Mouse (Mus musculus) frontal cortex, postnatal 36 days (tissue): ENCODE results near the gene Doc2a.
"Not testable (repeated sequence)": the region's sequence is repeated elsewhere in the genome, so short reads cannot be mapped to it uniquely, and the experiment has no call there.

Experiments used
- DNase-seq, 2 experiments: peaks; one replicate each; pipeline ENCODE4 v3.0.0; 2022; ENCODE audit warnings: low spot score in 2 of 2

The Doc2a gene

DNA sequence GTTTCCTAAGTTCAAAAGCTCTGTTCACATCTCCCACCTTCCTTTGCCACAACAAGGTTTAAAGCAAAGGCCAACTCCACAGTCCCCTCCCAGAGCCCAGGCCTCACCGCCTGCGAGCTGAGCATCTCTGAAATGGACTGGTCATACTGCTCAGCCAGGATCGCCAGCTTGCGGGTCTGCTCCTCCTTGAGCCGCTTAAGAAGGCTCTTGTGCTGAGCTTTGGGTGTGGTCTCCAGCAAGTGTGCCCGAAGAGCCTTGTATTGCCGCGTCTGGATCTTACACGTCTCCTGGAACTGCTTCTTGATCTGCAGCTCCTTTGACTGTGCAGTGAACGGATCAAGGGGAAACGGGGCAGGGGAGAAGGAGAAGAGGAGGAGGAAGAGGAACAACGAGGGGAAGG lies 20.8 kb downstream of the Doc2a start:
- no peak for DNase-seq

DNA sequence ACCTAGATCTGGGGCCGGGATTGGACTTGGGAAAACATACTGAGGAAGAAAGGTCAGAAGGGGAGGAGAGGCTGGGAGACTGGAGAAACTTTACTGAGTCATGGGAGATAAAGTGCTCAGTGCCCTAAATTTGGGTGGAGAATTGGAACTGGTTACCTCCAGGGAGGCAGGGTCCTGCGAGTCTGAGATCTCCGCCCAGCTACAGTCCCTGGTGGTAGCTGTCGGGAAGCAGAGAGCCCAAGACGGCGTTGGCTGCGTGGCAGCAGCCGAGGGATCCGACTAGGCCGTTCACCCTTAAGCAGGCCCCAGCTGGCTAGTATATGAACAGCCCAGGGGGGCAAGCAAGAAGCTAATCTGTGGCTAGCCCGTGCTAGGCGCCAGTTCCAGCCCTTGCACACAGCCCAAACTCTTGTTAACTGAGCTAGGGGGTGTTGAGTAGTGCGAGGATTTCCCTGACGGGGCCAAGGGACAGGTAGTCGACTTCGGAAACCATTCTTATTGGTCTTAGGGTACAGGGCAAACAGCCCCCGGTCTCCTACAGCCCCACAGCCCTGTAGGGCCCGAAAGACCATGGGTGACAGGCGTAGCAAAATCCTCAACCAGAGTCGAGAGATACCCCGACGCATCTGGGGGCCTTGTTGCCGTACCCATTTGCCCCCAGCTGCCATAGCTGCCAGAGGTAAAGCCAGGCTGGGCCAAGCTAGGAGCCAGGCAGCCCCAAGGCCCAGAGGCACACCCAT lies 22.7 kb downstream of the Doc2a start:
- no peak for DNase-seq

DNA sequence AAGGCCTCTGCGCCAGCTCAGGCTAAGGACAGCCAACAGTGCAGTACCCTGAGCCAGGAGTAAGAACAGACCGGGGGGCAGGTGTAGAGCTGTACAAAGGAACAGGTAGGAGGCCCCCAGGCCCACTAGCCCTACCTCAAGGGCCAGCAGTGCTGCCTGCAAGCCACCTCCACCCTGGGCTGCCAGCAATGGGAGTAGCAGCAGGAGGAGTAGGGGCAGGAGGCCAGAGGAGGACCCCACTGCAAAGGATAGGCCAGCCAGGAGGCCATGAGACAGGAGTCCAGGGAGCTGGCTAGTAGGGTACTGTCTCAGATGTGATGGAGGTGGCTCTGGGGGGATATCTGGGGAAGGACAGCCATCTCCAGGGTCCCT lies 23.3 kb downstream of the Doc2a start:
- no peak for DNase-seq

DNA sequence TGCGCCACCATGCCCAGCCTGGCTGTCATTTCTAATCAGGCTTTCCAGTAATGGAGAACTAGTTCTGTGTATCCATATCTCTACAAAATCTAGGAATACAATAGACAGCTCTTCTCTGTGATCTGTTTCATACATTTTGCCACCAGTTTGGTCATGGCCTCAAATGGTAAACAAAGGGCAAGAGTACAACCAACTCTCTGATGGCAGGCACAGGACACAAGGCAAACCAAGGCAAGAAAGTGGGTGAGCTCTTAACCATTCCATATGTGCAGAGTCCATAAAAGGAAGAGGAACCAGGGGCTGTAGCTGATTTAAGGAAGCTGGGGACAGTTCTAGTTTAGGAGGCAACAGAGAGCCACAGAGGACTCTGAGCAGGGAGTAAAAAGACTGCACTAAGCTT lies 30.0 kb downstream of the Doc2a start:
- DNase-seq = no peak

DNA sequence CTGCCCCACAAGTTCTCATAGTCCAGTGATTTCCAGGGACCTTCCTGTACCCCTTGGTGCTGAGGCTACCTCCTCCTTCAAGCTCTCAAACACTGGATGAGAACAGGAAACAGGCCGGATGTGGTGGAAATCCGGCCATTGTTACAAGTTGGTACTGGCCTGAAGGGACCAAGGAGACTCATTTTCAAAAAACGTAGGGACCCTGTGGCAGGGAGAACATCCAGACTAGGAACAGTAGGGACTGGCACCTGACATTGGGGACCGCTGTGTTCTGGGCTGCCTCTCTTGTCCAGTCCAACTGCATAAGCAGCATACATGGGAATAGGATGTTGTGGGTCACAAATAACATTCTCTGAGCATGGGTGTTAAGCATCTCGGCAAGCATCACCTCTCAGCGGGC lies 33.8 kb downstream of the Doc2a start:
- no peak for DNase-seq

DNA sequence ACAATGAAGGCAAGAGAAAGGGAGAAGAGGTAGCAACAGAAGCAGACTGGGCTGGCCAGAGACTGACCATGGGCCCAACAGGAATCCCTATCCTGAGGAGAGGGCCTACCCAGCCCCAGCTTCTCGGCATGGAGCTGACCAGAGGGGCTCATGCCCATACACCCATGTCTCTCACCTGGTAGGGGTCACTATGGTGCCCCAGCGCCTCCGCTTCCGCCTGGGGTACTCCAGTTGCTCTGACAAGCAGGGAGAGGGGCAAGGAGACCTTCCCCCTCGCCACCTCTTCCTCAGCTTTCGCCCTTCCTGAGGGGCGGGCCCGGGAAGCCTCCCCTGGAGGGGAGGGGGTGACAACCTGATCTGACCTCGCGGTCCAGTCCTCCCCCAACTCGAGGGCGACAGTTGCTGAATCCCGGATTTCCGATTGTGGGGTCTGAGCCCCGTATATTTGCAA lies 36.5 kb downstream of the Doc2a start:
- DNase-seq = no peak

DNA sequence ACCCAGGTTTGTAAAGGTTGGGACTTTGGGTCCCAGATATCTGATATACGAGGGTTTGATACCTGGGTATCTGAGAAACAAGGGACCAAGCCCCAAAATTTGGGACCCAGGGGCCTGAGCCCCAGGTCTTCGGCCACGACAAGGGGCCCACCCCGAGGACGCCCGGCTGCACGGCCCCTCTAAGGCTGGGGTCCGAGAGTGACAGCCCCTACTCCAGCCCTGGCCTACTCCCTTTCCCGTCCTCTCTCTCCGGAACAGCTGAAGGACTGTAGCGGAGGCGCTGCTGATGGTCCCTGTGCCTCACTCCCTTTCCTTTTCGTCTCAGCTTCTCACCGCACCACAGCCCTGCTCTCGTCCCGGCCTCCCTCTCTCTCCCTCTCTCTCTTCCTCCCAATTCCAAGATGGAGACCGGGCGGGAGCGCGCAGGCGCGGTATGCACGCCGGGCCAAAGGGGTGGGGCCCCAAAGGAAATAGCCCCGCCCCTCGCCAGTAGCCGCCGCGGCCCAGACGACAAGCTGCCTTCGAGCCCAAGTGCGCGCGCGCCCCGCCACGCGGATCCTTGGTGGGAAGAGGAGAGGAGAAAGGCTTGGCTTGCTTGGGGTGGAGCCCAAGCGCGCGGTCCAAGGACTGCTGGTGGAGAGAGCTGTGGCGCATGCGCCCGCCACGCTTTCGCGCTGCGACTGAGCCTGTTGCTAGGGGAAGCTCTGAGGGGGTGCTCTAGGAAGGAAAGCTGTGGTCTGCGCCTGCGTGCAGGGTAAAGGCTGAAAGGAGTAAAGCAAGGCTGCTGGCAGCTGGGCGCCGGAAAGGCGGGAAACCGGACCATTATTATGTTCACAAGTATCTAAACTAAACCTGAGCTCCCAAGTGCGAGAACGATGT lies 37.3 kb downstream of the Doc2a start, which contains the start of gene Taok2:
TSS of gene Taok2 (minus strand) at position 418 of the 879 bp plus-strand sequence.
- peak; percentile 98 to 99 for DNase-seq

DNA sequence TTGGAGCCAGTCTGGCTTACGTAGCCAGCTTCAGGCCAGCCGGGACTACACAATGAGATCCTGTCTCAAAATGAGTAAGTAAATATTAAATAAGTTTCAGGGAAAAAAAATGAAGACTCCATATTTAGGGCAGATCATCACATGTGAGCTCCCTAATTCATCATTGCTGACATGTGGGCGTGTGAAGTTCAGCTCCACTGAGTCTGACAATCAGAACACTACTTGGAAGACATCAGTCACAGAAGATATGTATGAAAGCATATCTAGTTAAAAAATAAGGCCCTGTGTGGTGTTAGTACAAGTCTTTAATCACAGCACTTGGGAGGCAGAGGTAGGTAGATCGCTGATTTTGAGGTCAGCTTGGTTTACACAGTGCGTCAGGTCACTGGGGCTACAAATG lies 40.1 kb downstream of the Doc2a start:
- DNase-seq = no peak

DNA sequence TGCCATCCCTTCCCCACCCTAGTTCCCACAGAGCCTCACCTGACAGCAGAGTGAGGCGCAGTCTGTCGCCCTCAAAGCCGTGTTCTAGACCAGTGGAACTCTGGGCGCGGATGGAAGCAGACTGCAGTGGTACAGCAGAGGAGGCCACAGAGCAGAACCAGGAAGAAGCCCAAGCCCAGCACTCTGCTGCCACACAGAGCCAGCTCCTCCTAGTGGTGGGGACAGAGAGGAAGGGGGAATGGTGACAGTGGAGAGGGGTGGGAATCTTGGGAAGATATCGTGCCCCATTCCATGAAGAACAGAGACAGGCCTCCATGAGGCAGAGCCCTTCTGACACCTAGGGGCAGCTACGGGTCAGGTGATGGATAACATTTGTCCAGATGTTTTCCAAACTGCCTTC lies 41.6 kb downstream of the Doc2a start:
- DNase-seq = no peak

DNA sequence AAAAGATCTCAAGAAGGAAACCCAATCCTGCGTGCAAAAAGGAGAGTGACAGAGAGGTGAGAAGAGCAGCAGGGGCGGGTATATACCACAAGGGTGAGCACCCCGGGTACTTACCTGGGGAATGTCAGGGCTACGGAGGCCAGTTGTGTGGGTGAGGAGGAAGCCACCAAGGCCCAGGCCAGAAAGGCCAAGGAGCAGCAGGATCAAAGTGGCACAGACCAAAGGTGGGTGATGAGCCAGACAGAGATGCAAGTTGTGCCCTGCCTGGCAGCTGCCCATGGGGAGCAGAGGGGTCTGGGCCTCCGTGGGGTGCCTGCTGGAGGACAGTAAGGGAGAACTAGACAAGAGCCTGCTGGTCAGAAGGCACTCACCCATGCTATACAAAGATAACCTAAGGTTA lies 49.7 kb downstream of the Doc2a start:
- no peak for DNase-seq

DNA sequence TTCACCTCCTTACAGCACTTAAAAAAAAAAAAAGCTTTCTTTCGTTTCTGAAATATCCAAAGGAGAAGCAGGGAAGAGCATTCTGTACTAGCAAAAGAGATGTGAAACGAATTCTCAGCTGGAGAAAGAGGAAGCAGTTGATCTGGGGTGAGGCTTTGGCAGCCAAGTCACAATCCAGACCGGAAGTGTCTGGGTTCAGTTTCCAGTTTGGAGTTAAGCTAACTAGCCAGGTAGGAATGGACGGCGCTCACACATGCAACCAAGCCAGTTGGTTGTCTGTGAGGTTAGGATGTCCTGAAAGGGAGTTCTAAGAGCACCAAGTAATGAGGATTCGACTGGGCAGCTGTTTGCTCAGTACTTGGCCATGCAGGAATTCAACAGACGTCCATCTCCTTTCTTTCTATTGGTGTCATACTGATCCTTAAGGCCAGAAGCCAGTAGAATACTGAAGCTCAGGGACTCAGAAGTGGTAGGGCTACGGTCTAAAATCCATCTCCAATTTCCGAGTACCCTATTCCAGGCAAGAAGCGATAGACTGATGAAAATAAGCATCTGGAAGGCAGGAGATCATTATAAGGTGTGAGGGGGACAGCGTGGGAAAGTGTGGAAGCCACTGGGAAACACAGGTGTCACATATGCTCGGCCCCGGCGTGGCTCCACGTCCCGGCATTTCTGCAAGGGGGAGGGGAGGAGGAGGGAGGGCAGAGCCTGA lies 50.3 kb downstream of the Doc2a start:
- DNase-seq = peak in 1 of 2 experiments; percentile 17

DNA sequence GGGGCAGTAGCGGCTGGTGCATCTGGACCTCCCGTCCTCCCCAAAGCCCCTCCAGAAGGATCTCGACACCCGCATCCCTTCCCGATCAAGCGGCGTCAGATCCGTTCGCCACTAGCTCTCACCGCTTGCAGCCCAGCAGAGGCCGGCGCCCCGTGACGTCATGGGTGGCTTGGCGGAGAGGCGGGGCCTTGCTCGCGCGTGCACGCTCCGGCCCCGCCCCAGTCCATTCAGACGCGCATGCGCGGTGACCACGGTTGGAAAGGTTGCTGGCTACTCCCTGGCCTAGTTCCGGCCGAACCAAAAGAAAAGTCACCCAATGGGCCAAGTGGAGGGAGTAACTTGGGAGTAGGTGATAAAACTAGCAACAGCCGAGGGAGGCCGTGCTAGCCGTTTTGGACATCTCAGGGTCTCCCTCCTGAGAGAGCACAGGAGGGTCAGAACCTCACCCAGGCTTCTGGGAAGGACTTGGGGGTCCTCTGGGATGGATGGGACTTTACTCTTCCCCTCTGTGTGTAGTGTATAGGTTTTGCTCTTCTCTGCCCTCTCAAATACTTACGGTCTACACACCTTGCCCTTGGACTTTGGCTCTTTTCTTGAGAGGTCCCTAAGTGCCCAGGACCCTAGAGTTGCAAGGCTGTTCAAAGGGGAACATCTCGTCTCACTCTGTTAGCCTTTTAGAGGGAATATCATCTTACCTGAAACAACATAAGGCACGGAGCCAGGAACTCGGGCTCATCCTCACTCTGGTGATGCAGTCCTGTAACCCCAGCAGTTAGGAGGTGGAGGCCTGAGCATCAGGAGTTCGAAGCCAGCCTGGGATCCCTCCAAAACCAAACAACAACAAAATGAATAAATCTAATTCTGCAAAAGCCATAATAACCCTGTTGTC lies 51.1 kb downstream of the Doc2a start:
- peak; percentile 95 to 96 for DNase-seq

DNA sequence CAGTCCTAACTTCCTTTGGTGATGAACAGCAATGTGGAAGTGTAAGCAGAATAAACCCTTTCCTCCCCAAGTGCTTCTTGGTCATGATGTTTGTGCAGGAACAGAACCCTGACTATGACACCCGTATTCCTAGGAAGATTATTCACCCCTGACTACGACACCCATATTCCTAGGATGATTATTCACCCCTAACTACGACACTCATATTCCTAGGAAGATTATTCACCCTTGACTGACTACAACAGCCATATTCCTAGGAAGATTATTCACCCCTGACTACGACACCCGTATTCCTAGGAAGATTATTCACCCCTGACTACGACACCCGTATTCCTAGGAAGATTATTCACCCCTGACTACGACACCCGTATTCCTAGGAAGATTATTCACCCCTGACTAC lies 52.6 kb downstream of the Doc2a start:
- not testable (repeated sequence) for DNase-seq
